Mouse (Mus musculus): ENCODE data around the gene Znhit6. TPM values are rescaled to one million over a fixed set of nuclear protein-coding genes. Genes with fewer than 3 reads are reported as not detected.

Znhit6 gene
- total RNA-seq, 2 experiments from 2014 or later = 18.5 to 20.9 TPM

DNA sequence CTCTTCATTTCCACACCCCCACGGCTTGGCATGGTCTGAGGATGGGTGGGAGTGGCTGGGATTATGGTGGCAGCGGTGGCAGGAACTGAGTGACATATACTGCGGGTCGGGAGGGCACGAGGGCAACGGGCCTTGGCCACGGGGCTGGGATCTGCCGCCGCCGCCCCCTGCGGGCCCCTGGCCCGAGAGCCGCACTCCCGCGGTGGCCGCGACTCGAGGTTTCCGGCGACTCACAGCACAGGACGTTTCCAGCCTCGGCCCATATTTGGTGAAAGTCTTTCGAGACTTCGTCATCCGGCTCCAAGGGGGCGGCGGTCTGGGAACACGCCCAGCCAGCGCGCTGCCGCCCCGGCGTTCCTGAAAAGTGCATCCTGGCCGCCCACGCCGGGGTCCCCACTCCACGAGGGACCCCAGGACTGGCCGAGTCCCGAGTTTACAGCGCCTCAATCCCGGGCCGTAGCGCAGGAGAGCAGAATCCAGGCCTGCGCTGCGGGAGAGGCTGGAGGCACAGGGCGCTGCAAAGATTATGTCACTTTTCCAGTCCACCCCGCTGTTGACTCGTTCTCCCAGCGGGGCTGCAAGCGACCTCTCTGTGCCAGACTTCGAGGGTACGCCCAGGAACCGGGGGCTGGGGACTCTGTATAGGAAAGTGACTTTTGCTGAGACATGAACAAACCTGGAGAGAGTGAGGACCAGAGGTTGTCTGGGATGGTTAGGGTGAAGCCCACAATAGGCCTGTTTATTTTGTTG is 77.4 kb downstream of the Znhit6 start:
- intact Hi-C loops (cut with DNase I) = no loop called here
- peak in 1 of 2 experiments; percentile 87 for DNase-seq (ENCODE audit: extremely low spot score in 1 of 2, low spot score in 2 of 2)

DNA sequence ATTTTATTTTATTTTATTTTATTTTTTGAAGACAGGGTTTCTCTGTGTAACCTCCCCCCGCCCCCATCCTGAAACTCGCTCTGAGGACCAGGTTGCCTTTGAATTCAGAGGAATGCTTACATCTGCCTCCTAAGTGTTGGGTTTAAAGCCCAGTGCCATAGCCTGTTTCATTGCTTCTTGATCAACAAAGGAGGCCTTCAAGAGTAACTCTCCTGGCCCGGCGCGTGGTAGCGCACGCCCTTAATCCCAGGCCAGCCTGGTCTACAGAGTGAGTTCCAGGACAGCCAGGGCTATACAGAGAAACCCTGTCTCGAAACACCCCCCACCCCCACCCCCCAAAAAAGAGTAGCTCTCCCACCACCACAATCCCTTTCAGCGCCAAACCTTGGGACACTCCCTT is 78.0 kb downstream of the Znhit6 start:
- intact Hi-C loops (cut with DNase I) = no loop called here
- DNase-seq (ENCODE audit: extremely low spot score in 1 of 2, low spot score in 2 of 2) = no peak

Other genes starting within 250 kb of the Znhit6 start
- gene Ccn1, start 73.8 kb downstream of the Znhit6 start, total RNA-seq (2021) = 1 to 10 TPM; 4.6 to 8.1 TPM
- 10 to 100 TPM; 87.0 to 87.8 TPM for gene Ddah1, start 182.5 kb downstream of the Znhit6 start, total RNA-seq (2021)